Mouse (Mus musculus) forebrain, embryonic 16.5 days (tissue): ENCODE measurements at regions not wholly inside any gene's neighbourhood (a gene's known extent, or its start where the extent isn't known, plus 50 kb on each side); places are given as distances from the start of the nearest gene placed in this dataset.

Experiments
- ATAC-seq: fragments of 200-750 bp; cut with Nextera tagmentation; 2 replicates; pipeline ENCODE4 v1.8.0; 2017; ENCODE audit warnings: mild to moderate bottlenecking, moderate library complexity
- H3K27ac ChIP-seq: fragments of 300-500 bp; sonication (generic); 2 replicates; pipeline ENCODE4 v1.5.1; 2014; ENCODE audit warnings: low read length, control low read depth
- H3K27me3 ChIP-seq: fragments of 300-500 bp; sonication (generic); replicated peaks from 2 replicates; pipeline ENCODE4 v1.6.1; 2014; ENCODE audit warnings: low read length; ENCODE audit not compliant: control insufficient read depth, insufficient read depth
- H3K36me3 ChIP-seq: fragments of 300-500 bp; sonication (generic); 2 replicates; pipeline ENCODE4 v1.6.1; 2014; ENCODE audit not compliant: control insufficient read depth, insufficient read depth
- H3K4me1 ChIP-seq: fragments of 300-500 bp; sonication (generic); replicated peaks from 2 replicates; pipeline ENCODE4 v1.6.1; 2014; ENCODE audit warnings: low read length; ENCODE audit not compliant: control insufficient read depth, insufficient read depth
- H3K4me2 ChIP-seq: fragments of 300-500 bp; sonication (generic); 2 replicates; pipeline ENCODE4 v1.6.1; 2014; ENCODE audit warnings: mild to moderate bottlenecking, low read length, control low read depth
- H3K4me3 ChIP-seq: fragments of 300-500 bp; sonication (generic); replicated peaks from 2 replicates; pipeline ENCODE4 v1.5.1; 2014; ENCODE audit warnings: mild to moderate bottlenecking, low read length, control low read depth
- H3K9ac ChIP-seq: fragments of 300-500 bp; sonication (generic); replicated peaks from 2 replicates; pipeline ENCODE4 v1.6.1; 2014; ENCODE audit warnings: low read depth, low read length, control low read depth
- H3K9me3 ChIP-seq: fragments of 300-500 bp; sonication (generic); 2 replicates; pipeline ENCODE4 v1.6.1; 2016; ENCODE audit warnings: low read length; ENCODE audit not compliant: control insufficient read depth
- WGBS: fragments of 180-500 bp; shearing (Covaris S2); extraction: QIAGEN DNeasy Blood & Tissue Kit; methylation state at CpG from one replicate; pipeline ENCODE4 v1.1.7; 2014; 5-methylcytosine and 5-hydroxymethylcytosine counted together

- Histone ChIP-seq H3K27me3 (no peaks in the 10 kb centered on the region), H3K4me3 (no peak overlapping the region), H3K4me2 (no peak overlapping the region), H3K4me1 (no peaks in the 10 kb centered on the region), H3K9ac (no peak overlapping the region), H3K27ac (no peak overlapping the region), H3K36me3 (no peaks in the 10 kb centered on the region), H3K9me3 (no peaks in the 10 kb centered on the region)
- 77% methylated on average over 7 of the region's 7 CpGs for WGBS
- no peak for ATAC-seq
Observed at GRCm38 (mm10) chr17:45326173-45326572, 107.4 kb downstream of the Cdc5l start.

- H3K27ac ChIP-seq, result no peak overlapping the region
- H3K4me2 ChIP-seq, result no peak overlapping the region
- H3K4me3 ChIP-seq, result no peak overlapping the region
- no peaks in the 10 kb centered on the region for H3K36me3 ChIP-seq
- 47% methylated on average over 8 of the region's 8 CpGs for WGBS
- no peak overlapping the region for H3K9ac ChIP-seq
- H3K27me3 ChIP-seq, result no peaks in the 10 kb centered on the region
- H3K9me3 ChIP-seq, result no peaks in the 10 kb centered on the region
- no peak for ATAC-seq
- H3K4me1 ChIP-seq, result no peaks in the 10 kb centered on the region
Observed at GRCm38 (mm10) chr17:45322842-45323241, 110.7 kb downstream of the Cdc5l start.

GRCm38 (mm10) chr17:45320074-45320473 is 113.5 kb downstream of the Cdc5l start:
- ATAC-seq, result no peak

GRCm38 (mm10) chr17:45318211-45319076 is 115.1 kb downstream of the Cdc5l start:
- Histone ChIP-seq H3K27me3 (no peaks in the 10 kb centered on the region), H3K27ac (no peak overlapping the region), H3K4me3 (no peak overlapping the region), H3K9me3 (no peaks in the 10 kb centered on the region), H3K36me3 (no peaks in the 10 kb centered on the region), H3K4me2 (no peak overlapping the region), H3K9ac (no peak overlapping the region), H3K4me1 (no peaks in the 10 kb centered on the region)
- no peak for ATAC-seq
- 86% methylated on average over 25 of the region's 25 CpGs for WGBS

More at GRCm38 (mm10) chr17:45320074-45320473, 113.5 kb downstream of the Cdc5l start:
- 75% methylated on average over 7 of the region's 7 CpGs for WGBS
- Histone ChIP-seq H3K27ac (no peak overlapping the region), H3K9me3 (no peaks in the 10 kb centered on the region), H3K36me3 (no peaks in the 10 kb centered on the region), H3K9ac (no peak overlapping the region), H3K4me2 (no peak overlapping the region), H3K4me1 (no peaks in the 10 kb centered on the region), H3K4me3 (no peak overlapping the region), H3K27me3 (no peaks in the 10 kb centered on the region)

- Histone ChIP-seq H3K9me3 (no peaks in the 10 kb centered on the region), H3K9ac (no peak overlapping the region), H3K27me3 (no peaks in the 10 kb centered on the region), H3K36me3 (no peaks in the 10 kb centered on the region), H3K27ac (no peak overlapping the region), H3K4me3 (no peak overlapping the region), H3K4me1 (0 out of 2 replicates have a peak, but pooled peaks cover 3% of the 10 kb centered on the region), H3K4me2 (no peak overlapping the region)
- 48% methylated on average over 5 of the region's 5 CpGs for WGBS
- peak; percentile 81 for ATAC-seq
Observed at GRCm38 (mm10) chr17:45312510-45313266, 120.8 kb downstream of the Cdc5l start.

- H3K27ac ChIP-seq, result no peak overlapping the region
- no peak overlapping the region for H3K4me2 ChIP-seq
- H3K36me3 ChIP-seq, result no peaks in the 10 kb centered on the region
- no peak overlapping the region for H3K4me3 ChIP-seq
- H3K27me3 ChIP-seq, result no peaks in the 10 kb centered on the region
- H3K9ac ChIP-seq, result no peak overlapping the region
- no peak for ATAC-seq
- no peaks in the 10 kb centered on the region for H3K4me1 ChIP-seq
- 78% methylated on average over 7 of the region's 7 CpGs for WGBS
- H3K9me3 ChIP-seq, result no peaks in the 10 kb centered on the region
Observed at GRCm38 (mm10) chr17:45306506-45306905, 127.0 kb downstream of the Cdc5l start.

GRCm38 (mm10) chr17:45303183-45303582 is 130.4 kb downstream of the Cdc5l start:
- Histone ChIP-seq H3K36me3 (no peaks in the 10 kb centered on the region), H3K9ac (no peak overlapping the region), H3K9me3 (no peaks in the 10 kb centered on the region), H3K4me3 (no peak overlapping the region), H3K27ac (no peak overlapping the region), H3K4me1 (no peaks in the 10 kb centered on the region), H3K4me2 (no peak overlapping the region), H3K27me3 (no peaks in the 10 kb centered on the region)
- ATAC-seq, result no peak
- 76% methylated on average over 6 of the region's 6 CpGs for WGBS

GRCm38 (mm10) chr17:45298355-45298754 is 135.2 kb downstream of the Cdc5l start:
- H3K4me2 ChIP-seq, result no peak overlapping the region
- H3K4me3 ChIP-seq, result no peak overlapping the region
- WGBS, result 42% methylated on average over 4 of the region's 4 CpGs
- no peak overlapping the region for H3K9ac ChIP-seq
- ATAC-seq, result no peak
- no peaks in the 10 kb centered on the region for H3K36me3 ChIP-seq
- H3K27me3 ChIP-seq, result no peaks in the 10 kb centered on the region
- no peaks in the 10 kb centered on the region for H3K9me3 ChIP-seq
- no peak overlapping the region for H3K27ac ChIP-seq
- H3K4me1 ChIP-seq, result no peaks in the 10 kb centered on the region

GRCm38 (mm10) chr17:45297860-45298259 is 135.7 kb downstream of the Cdc5l start:
- 80% methylated on average over 3 of the region's 3 CpGs for WGBS
- Histone ChIP-seq H3K9ac (no peak overlapping the region), H3K27ac (no peak overlapping the region), H3K27me3 (no peaks in the 10 kb centered on the region), H3K9me3 (no peaks in the 10 kb centered on the region), H3K4me3 (no peak overlapping the region), H3K4me1 (no peaks in the 10 kb centered on the region), H3K36me3 (no peaks in the 10 kb centered on the region), H3K4me2 (no peak overlapping the region)
- ATAC-seq, result no peak
